ENCODE assay signal across 13 mouse cellular contexts in genomic region chr9:63697606-63698005, GRCm38 (mm10).
DNase-seq lines count a peak whose midpoint lies in the region; ATAC-seq and TF ChIP-seq lines count a peak whose summit lies in the region.
"Had no signal": no experiment of that assay in that cellular context is flagged by ENCODE, and none has a peak within 500 bp of the region (broad histone marks: within the 10 kb centered on the region; RNA-seq: fewer than 3 reads in every experiment).

No protein-coding gene starts in this region.

- H3K27me3 ChIP-seq in kidney, embryonic 15.5 days = no peaks in the 10 kb centered on the region
- H3K27me3 ChIP-seq in liver, embryonic 11.5 days (replicated peaks; ENCODE audit: control insufficient read depth, insufficient read depth, low read length) = no peaks in the 10 kb centered on the region

- no peaks in the 10 kb centered on the region for H3K36me3 ChIP-seq in kidney, embryonic 15.5 days
- H3K36me3 ChIP-seq in liver, embryonic 11.5 days (ENCODE audit: control insufficient read depth, insufficient read depth, low read length) = no peaks in the 10 kb centered on the region
- H3K36me3 ChIP-seq: G1E had no signal

- no peak for DNase-seq in gastrocnemius, adult 2 months
- DNase-seq in gastrocnemius, adult 8-10 months (ENCODE audit: low spot score in 2 of 2) = no peak
- no peak for DNase-seq in kidney, adult 9 months
- no peak for DNase-seq in liver, embryonic 11.5 days (ENCODE audit: low spot score)
- no peak for DNase-seq in thymus, postnatal 14 days
- no peak for DNase-seq in left cerebral cortex, adult 18-20 months (ENCODE audit: low spot score in 2 of 2)
- DNase-seq: gastrocnemius, postnatal 25 days; layer of hippocampus, adult 9-11 months; lung, adult 2 months; thymus, adult 2 months had no signal

- 54% methylated on average over 5 of the region's 5 CpGs for WGBS in kidney, embryonic 15.5 days
- 22% methylated on average over 5 of the region's 5 CpGs for WGBS in liver, embryonic 11.5 days

- no peak for TF ChIP-seq CTCF in gastrocnemius, adult 2 months (IDR thresholded peaks at IDR 0.05)

- peaks cover 67% of the 10 kb centered on the region for H3K4me1 ChIP-seq in kidney, embryonic 15.5 days
- H3K4me1 ChIP-seq in liver, embryonic 11.5 days (replicated peaks; ENCODE audit: control insufficient read depth, insufficient read depth, low read length) = peaks cover 39% of the 10 kb centered on the region

- no peak; the same call in 1 of the 2 replicates for ATAC-seq in kidney, embryonic 15.5 days (replicated peaks; ENCODE audit: low FRiP score)
- ATAC-seq in common myeloid progenitor, adult 5-6 weeks (replicated peaks; ENCODE audit: low read depth, poor library complexity, severe bottlenecking) = peak; percentile 67
- peak; percentile 66 for ATAC-seq in liver, embryonic 11.5 days (replicated peaks; ENCODE audit: low FRiP score)

- intact Hi-C loops in gastrocnemius, adult 2 months (cut with DNase I) = loop anchor here (2.0 kb wide), 1 partner anchor 25 kb away; no protein-coding TSS in a partner anchor

- no peak overlapping the region for H3K4me3 ChIP-seq in gastrocnemius, adult 2 months
- no peak overlapping the region for H3K4me3 ChIP-seq in kidney, embryonic 15.5 days (replicated peaks)
- H3K4me3 ChIP-seq in liver, embryonic 11.5 days (ENCODE audit: low read depth, low read length) = no peak overlapping the region

- 0 out of 2 replicates have a peak overlapping the region, but pooled peaks have one; percentile 46 for H3K27ac ChIP-seq in gastrocnemius, adult 2 months
- H3K27ac ChIP-seq in kidney, embryonic 15.5 days = peak overlapping the region; percentile 81
- peak overlapping the region; percentile 75 for H3K27ac ChIP-seq in liver, embryonic 11.5 days (ENCODE audit: low read depth, low read length)

- no peak overlapping the region for H3K4me2 ChIP-seq in kidney, embryonic 15.5 days
- peak overlapping the region; percentile 36 for H3K4me2 ChIP-seq in liver, embryonic 11.5 days

- no peak overlapping the region for H3K9ac ChIP-seq in kidney, embryonic 15.5 days
- peak overlapping the region; percentile 39; the same call in 1 of the 2 replicates for H3K9ac ChIP-seq in liver, embryonic 11.5 days (ENCODE audit: low read depth, low read length)

- H3K9me3 ChIP-seq in kidney, embryonic 15.5 days (replicated peaks) = no peaks in the 10 kb centered on the region
- no peaks in the 10 kb centered on the region for H3K9me3 ChIP-seq in liver, embryonic 11.5 days (ENCODE audit: control insufficient read depth, low read length)
- H3K9me3 ChIP-seq: G1E had no signal
